Mouse (Mus musculus) spleen, postnatal 36 days (tissue): ENCODE results near the gene Bpifa2.
"Not testable (repeated sequence)": the region's sequence is repeated elsewhere in the genome, so short reads cannot be mapped to it uniquely, and the experiment has no call there.

Source experiments
- DNase-seq, 2 experiments: peaks; one replicate each; pipeline ENCODE4 v3.0.0; 2022; ENCODE audit warnings: low spot score in 2 of 2, mixed read lengths in 1 of 2

Bpifa2 gene

DNA sequence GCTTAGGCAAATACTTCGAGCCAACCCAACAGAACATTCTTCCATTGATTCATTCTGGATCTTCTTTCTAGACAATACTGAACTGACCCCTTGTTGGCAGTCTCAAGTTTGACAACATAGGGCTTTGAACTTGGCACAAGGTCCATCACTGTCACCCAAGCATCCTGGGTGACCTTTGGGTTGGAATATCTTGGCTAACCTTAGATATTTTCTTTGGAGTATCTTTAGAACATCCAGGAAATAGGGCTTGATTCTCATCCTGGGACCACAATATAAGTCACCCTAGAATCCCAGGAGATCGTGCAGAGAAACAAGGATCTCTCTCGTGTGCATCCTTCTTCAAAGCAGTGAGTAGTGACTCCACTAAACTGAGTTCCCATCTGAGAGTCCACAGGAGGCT, at the start of gene Bpifa2:
Gene Bpifa2, plus strand, starts transcription at position 301 of the 400 bp plus-strand sequence.
- DNase-seq = no peak

GRCm38 (mm10) chr2:153962821-153963331, 45.2 kb upstream of the Bpifa2 start:
- DNase-seq = no peak

- no peak for DNase-seq
Measured at GRCm38 (mm10) chr2:153963334-153963733, 44.7 kb upstream of the Bpifa2 start.

- DNase-seq = no peak
Measured at GRCm38 (mm10) chr2:153970221-153970620, 37.8 kb upstream of the Bpifa2 start.

DNA sequence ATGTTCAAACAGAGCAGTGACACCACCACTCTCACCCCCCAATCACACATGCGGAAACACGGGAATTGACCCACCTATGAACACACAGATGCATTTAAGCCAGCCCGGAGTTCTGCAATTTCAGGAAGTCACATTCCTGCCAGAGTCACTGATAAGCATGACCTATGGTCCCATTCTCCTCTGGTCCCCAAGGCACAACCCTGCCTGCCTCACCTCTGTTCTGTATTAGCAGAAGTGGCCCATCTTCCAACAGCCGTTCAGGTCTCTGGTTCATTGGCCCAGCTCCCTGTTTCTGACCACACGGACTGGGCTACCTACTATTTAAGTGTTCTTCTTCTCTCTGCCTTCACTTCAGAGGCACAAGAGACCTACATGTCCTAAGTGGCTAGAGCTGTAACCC, 33.5 kb upstream of the Bpifa2 start, which contains the start of gene Bpifa6:
Gene Bpifa6, plus strand, starts transcription at position 364 of the 400 bp plus-strand sequence.
- no peak for DNase-seq

DNA sequence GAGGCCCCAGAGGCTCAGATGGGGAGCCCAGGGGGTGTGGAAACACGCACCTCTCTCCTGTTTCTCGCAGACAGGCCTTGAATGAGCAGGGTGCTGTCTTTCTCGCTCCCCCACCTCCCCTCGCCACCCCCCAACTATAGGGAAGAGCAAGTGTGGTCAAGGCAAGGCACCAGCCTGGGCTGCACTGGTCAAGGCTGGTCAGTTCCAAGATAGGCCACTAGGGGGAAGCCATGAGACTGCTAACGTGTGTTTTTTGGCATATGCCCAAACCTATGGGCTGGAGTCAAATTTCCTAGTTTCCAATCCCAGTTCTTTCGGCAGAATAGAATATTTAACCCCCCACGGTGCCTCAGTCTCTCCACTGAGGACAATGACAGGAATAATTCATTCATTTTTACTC, 12.3 kb upstream of the Bpifa2 start:
- peak; percentile 17 to 27 for DNase-seq

DNA sequence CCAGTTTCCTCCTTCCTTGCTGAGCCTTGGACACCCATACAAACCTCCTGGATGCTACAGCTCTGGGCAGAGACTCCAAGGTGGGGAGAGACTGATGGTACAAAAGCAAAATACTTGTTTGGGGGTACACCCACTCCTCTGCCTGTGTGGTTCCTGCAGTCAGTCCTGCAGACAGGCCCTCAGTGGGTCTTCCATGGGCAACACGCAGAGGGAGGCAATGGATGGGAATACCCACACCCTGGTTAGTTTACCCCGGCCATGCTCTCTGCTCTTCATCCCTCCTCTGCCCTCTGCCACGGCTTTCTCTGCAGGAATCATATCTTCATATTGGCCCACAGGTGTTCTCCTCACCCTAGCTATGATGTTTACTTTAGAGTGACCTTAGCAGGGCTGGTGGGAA, 7.6 kb upstream of the Bpifa2 start:
- no peak for DNase-seq

- DNase-seq = no peak
Measured at GRCm38 (mm10) chr2:154001056-154001455, 7.0 kb upstream of the Bpifa2 start.

DNA sequence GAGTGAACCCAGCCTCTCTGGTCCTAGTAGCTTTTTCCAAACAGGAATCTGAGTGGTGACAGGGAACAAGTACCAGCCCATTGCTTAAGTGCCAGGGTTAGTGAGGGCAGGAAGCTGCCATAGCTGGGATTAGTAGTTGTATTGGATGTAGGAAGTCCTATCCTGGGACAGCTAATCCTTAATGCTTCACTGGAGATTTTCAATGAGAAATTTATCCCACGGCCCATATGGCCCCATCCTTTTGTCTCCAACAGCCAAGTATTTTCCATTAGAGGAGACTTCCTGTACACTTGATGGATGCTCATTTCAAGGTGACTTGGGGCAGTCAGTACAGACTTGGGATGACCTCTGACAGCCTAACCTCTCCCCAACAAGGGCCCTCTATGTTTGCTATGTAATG, 3.6 kb upstream of the Bpifa2 start:
- DNase-seq = no peak

GRCm38 (mm10) chr2:154005094-154005493, 3.0 kb upstream of the Bpifa2 start:
- DNase-seq = no peak

DNA sequence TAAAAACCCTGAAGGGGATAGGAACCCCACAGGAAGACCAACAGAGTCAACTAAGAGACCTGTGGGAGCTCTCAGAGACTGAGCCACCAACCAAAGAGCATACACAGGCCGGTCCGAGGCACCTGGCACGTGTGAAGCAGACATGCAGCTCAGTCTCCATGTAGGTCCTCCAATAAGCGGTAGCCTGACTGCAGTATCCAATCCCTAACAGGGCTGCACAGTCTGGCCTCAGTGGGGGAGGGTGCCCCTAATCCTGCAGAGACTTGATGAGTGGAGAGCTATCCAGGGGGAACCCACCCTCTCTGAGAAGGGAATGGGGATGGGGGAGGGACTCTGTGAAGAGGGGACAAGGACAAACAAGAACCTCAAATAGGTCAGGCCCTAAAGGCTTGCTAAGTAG, 2.3 kb upstream of the Bpifa2 start:
- no peak for DNase-seq

GRCm38 (mm10) chr2:154006331-154006730, 1.7 kb upstream of the Bpifa2 start:
- DNase-seq = no peak

GRCm38 (mm10) chr2:154007381-154007780, 684 bp upstream of the Bpifa2 start:
- DNase-seq = no peak

DNA sequence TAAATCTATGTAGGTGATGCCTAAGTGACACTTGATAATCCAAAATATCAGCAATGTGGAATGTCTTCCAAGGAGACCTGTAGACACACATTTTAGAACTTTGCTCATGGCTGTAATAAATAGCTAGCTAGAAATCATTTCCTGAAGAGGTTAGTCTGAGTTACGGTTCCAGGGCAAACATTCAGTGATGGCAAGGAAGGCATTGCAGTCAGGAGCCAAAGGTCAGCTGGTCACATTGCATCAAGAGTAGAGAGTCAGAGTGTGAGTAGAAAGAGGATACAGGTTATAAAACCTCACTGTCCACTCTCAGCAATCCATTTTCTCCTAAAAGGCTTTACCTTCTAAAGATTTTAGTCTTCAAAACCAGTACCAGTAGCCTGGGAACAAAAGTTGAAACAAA, 9.9 kb downstream of the Bpifa2 start:
- no peak for DNase-seq

- DNase-seq = not testable (repeated sequence)
Measured at GRCm38 (mm10) chr2:154024676-154025075, 16.6 kb downstream of the Bpifa2 start.

- no peak for DNase-seq
Measured at GRCm38 (mm10) chr2:154038932-154039331, 30.9 kb downstream of the Bpifa2 start.

- peak in 1 of 2 experiments; percentile 6 for DNase-seq
Measured at GRCm38 (mm10) chr2:154044743-154045142, 36.7 kb downstream of the Bpifa2 start.

- DNase-seq = no peak
Measured at GRCm38 (mm10) chr2:154058690-154059089, 50.6 kb downstream of the Bpifa2 start.
